Comparison of ENCODE assay signal across 27 mouse cellular contexts in the genomic region with DNA sequence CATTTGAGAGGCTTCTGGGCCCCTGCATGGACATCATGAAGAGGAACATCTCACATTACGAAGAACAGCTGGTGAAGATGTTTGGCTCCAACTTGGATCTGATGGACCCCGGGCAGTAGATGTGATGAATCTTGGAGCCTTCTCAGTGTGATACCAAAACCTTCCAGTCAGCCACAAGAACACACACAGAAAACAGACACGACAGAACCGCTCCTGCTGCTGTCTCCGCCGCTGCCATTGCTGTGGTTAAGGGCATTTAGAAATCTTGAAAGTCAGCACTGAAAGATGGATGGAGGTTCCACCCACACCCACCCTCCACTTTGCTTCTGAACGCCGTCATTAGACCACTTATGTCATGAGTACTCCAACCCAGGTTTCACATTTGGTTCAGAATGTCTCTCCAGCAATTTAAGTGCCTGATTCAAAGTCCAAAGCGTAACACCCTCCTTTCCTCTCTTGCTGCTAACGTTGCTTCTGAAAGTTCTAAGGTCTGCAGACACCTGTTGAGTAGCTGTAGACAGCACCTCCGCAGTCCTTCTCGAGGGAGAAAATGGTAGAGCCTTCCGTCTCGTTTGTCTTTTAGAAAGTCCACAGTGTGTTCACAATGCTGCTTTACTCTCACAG. TPM values are rescaled to one million over a fixed set of nuclear protein-coding genes. Genes with fewer than 3 reads are reported as not detected.
DNase-seq lines count a peak whose midpoint lies in the region; ATAC-seq and TF ChIP-seq lines count a peak whose summit lies in the region.
"Had no signal": no experiment of that assay in that cellular context is flagged by ENCODE, and none has a peak within 500 bp of the region (broad histone marks: within the 10 kb centered on the region; RNA-seq: fewer than 3 reads in every experiment).

No protein-coding gene starts in this region.

- intact Hi-C loops in left cerebral cortex, adult 2 months (cut with DNase I), result no loop called here

- H3K9ac ChIP-seq in intestine, embryonic 15.5 days, result no peak overlapping the region
- no peak overlapping the region for H3K9ac ChIP-seq in liver, embryonic 15.5 days
- H3K9ac ChIP-seq: forebrain, embryonic 13.5 days; hindbrain, embryonic 12.5 days; neural tube, embryonic 15.5 days; stomach, embryonic 15.5 days had no signal

- H3K9me3 ChIP-seq in intestine, embryonic 15.5 days, result no peaks in the 10 kb centered on the region
- no peaks in the 10 kb centered on the region for H3K9me3 ChIP-seq in liver, embryonic 15.5 days (replicated peaks)
- H3K9me3 ChIP-seq: forebrain, embryonic 13.5 days; hindbrain, embryonic 12.5 days; neural tube, embryonic 15.5 days; stomach, embryonic 15.5 days had no signal

- WGBS in intestine, embryonic 15.5 days, result 82% methylated on average over 14 of the region's 14 CpGs
- 80% methylated on average over 14 of the region's 14 CpGs for WGBS in liver, embryonic 15.5 days (ENCODE audit: insufficient replicate concordance)

- peak; percentile 54 for DNase-seq in kidney, adult 9 months
- DNase-seq in kidney, adult 18-20 months, result no peak
- peak; percentile 55 for DNase-seq in ZHBTc4 (ENCODE audit: low read depth, low spot score)
- DNase-seq in layer of hippocampus, adult 11-12 months (ENCODE audit: low spot score), result no peak
- no peak for DNase-seq in left cerebral cortex, adult 2 months (ENCODE audit: extremely low spot score in 1 of 2, low spot score in 2 of 2)
- DNase-seq: adrenal gland, adult 8-10 months; B cell, adult 2 months; cerebellum, adult 11 months; cerebellum, adult 9-10 months; cerebellum, postnatal 36 days; gastrocnemius, postnatal 14 days; heart, adult 18-20 months; heart, postnatal 14 days; kidney, adult 11 months; layer of hippocampus, adult 9-11 months; midbrain, embryonic 14.5 days; right cerebral cortex, postnatal 25 days; thymus, postnatal 14 days had no signal

- no peak overlapping the region for H3K27ac ChIP-seq in intestine, embryonic 15.5 days
- H3K27ac ChIP-seq in liver, embryonic 15.5 days (replicated peaks), result peak overlapping the region; percentile 36
- H3K27ac ChIP-seq in left cerebral cortex, adult 2 months, result no peak overlapping the region
- H3K27ac ChIP-seq: forebrain, embryonic 13.5 days; hindbrain, embryonic 12.5 days; hindbrain, postnatal 0 days; kidney, postnatal 0 days; macrophage; neural tube, embryonic 15.5 days; stomach, embryonic 15.5 days had no signal

- no peak overlapping the region for H3K4me2 ChIP-seq in intestine, embryonic 15.5 days (replicated peaks)
- no peak overlapping the region for H3K4me2 ChIP-seq in liver, embryonic 15.5 days
- H3K4me2 ChIP-seq: forebrain, embryonic 13.5 days; hindbrain, embryonic 12.5 days; neural tube, embryonic 15.5 days; stomach, embryonic 15.5 days had no signal

- 0 out of 2 replicates have a peak, but pooled peaks have one; percentile 31 for ATAC-seq in intestine, embryonic 15.5 days
- ATAC-seq in liver, embryonic 15.5 days (ENCODE audit: insufficient read depth), result no peak
- ATAC-seq: forebrain, embryonic 13.5 days; hindbrain, postnatal 0 days had no signal

- no peak overlapping the region for H3K4me3 ChIP-seq in intestine, embryonic 15.5 days (replicated peaks)
- H3K4me3 ChIP-seq in liver, embryonic 15.5 days (replicated peaks), result no peak overlapping the region
- H3K4me3 ChIP-seq in left cerebral cortex, adult 2 months, result no peak overlapping the region
- H3K4me3 ChIP-seq: forebrain, embryonic 13.5 days; hindbrain, embryonic 12.5 days; neural tube, embryonic 15.5 days; stomach, embryonic 15.5 days had no signal

- no peak for TF ChIP-seq CTCF in left cerebral cortex, adult 2 months (IDR thresholded peaks at IDR 0.05)

- H3K27me3 ChIP-seq in intestine, embryonic 15.5 days (replicated peaks), result no peaks in the 10 kb centered on the region
- H3K27me3 ChIP-seq in liver, embryonic 15.5 days, result no peaks in the 10 kb centered on the region
- H3K27me3 ChIP-seq: forebrain, embryonic 13.5 days; hindbrain, embryonic 12.5 days; neural tube, embryonic 15.5 days; stomach, embryonic 15.5 days had no signal

- peaks cover 26% of the 10 kb centered on the region for H3K36me3 ChIP-seq in intestine, embryonic 15.5 days
- H3K36me3 ChIP-seq in liver, embryonic 15.5 days (replicated peaks), result peaks cover 38% of the 10 kb centered on the region

- H3K4me1 ChIP-seq in intestine, embryonic 15.5 days (replicated peaks), result no peaks in the 10 kb centered on the region
- peaks cover 19% of the 10 kb centered on the region for H3K4me1 ChIP-seq in liver, embryonic 15.5 days (replicated peaks)
- H3K4me1 ChIP-seq: forebrain, embryonic 13.5 days; neural tube, embryonic 15.5 days; stomach, embryonic 15.5 days had no signal

RNA-seq across cellular contexts. Expression of a gene that starts 36.6 kb away (rescaled TPM):
- polyA plus RNA-seq in intestine, embryonic 15.5 days (2015; fragmentation: Nextera tagmentation; extraction: Ambion mirVana), result 62.6 and 65.0 TPM in 2 replicates
- 11.6 and 12.9 TPM in 2 replicates for polyA plus RNA-seq in liver, embryonic 15.5 days (2015; fragmentation: Nextera tagmentation; extraction: Ambion mirVana)
- total RNA-seq in left cerebral cortex, adult 2 months (2021), result 100 to 1,000 TPM; 143 to 164 TPM

RNA-seq across cellular contexts. Expression of a gene that starts 57.9 kb away (rescaled TPM):
- 51.9 and 55.0 TPM in 2 replicates for polyA plus RNA-seq in intestine, embryonic 15.5 days (2015; fragmentation: Nextera tagmentation; extraction: Ambion mirVana)
- polyA plus RNA-seq in liver, embryonic 15.5 days (2015; fragmentation: Nextera tagmentation; extraction: Ambion mirVana), result 9.5 and 10.3 TPM in 2 replicates
- 10 to 100 TPM; 47.0 to 48.3 TPM for total RNA-seq in left cerebral cortex, adult 2 months (2021)

Comparison
In these comparisons a context has a peak if more than half of its experiments do, and no peak if none do; other contexts are left out.
1. DNase-seq: peak in kidney, adult 9 months (single experiment) and ZHBTc4 (single experiment); none in kidney, adult 18-20 months (single experiment), layer of hippocampus, adult 11-12 months (single experiment) and left cerebral cortex, adult 2 months (0 of 2).